Mouse (Mus musculus) heart, embryonic 13.5 days (tissue): ENCODE measurements around the gene Tacr2. TPM values are rescaled to one million over a fixed set of nuclear protein-coding genes. Genes with fewer than 3 reads are reported as not detected.

Experiments used
- ATAC-seq: fragments of 200-750 bp; cut with Nextera tagmentation; 2 replicates; pipeline ENCODE4 v1.8.0; 2017; ENCODE audit warnings: moderate TSS enrichment; ENCODE audit not compliant: insufficient number of reproducible peaks, low FRiP score, low TSS enrichment; ENCODE audit errors: extremely low read depth
- H3K27ac ChIP-seq: fragments of 300-500 bp; sonication (generic); replicated peaks from 2 replicates; pipeline ENCODE4 v1.5.1; 2015; ENCODE audit warnings: moderate library complexity, mild to moderate bottlenecking, inconsistent platforms
- H3K27me3 ChIP-seq: fragments of 300-500 bp; sonication (generic); replicated peaks from 2 replicates; pipeline ENCODE4 v1.6.1; 2015; ENCODE audit warnings: mild to moderate bottlenecking, inconsistent platforms
- H3K36me3 ChIP-seq: fragments of 300-500 bp; sonication (generic); 2 replicates; pipeline ENCODE4 v1.6.1; 2015; ENCODE audit warnings: mild to moderate bottlenecking, inconsistent platforms
- H3K4me1 ChIP-seq: fragments of 300-500 bp; sonication (generic); 2 replicates; pipeline ENCODE4 v1.6.1; 2015; ENCODE audit warnings: inconsistent platforms
- H3K4me2 ChIP-seq: fragments of 300-500 bp; sonication (generic); 2 replicates; pipeline ENCODE4 v1.6.1; 2015; ENCODE audit warnings: inconsistent platforms, mild to moderate bottlenecking, moderate library complexity
- H3K4me3 ChIP-seq: fragments of 300-500 bp; sonication (generic); 2 replicates; pipeline ENCODE4 v1.5.1; 2015; ENCODE audit warnings: moderate library complexity, mild to moderate bottlenecking, inconsistent platforms
- H3K9ac ChIP-seq: fragments of 300-500 bp; sonication (generic); 2 replicates; pipeline ENCODE4 v1.6.1; 2015; ENCODE audit warnings: inconsistent platforms, mild to moderate bottlenecking, moderate library complexity
- H3K9me3 ChIP-seq: fragments of 300-500 bp; sonication (generic); 2 replicates; pipeline ENCODE4 v1.6.1; 2016; ENCODE audit warnings: inconsistent platforms
- WGBS: fragments of 180-500 bp; shearing (Covaris S2); methylation state at CpG from one replicate; pipeline ENCODE4 v1.1.7; 2015; ENCODE audit warnings: mixed read lengths; 5-methylcytosine and 5-hydroxymethylcytosine counted together
- polyA plus RNA-seq: library from polyadenylated mRNA; unstranded; fragments of >200 nt; fragmentation: Nextera tagmentation; extraction: Ambion mirVana; gene quantifications from 2 replicates; pipeline ENCODE4 v1.2.1, GENCODE M21; 2015

The Tacr2 gene
- polyA plus RNA-seq, 1 experiment from 2014 or later: not detected

DNA sequence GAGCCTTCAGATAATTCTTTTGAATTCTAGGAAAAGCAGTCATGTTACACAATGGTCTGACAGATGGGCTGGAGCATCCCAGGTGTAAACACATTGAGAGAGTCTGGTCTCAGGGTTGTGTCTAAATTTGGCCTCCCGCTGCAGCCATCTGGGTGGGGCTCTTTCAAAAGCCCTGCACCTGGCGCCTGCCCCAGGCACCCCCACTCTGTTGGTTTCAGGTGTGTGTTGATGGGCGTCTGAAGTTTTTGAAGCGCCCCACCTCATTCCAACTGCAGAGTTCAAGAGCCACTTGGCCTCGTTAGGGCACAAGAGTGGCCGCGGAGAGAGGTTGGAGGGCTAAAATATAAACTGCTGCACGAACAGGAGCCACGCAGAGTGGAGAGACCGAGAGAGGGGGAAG, 9.9 kb upstream of the Tacr2 start:
- no peak for ATAC-seq

DNA sequence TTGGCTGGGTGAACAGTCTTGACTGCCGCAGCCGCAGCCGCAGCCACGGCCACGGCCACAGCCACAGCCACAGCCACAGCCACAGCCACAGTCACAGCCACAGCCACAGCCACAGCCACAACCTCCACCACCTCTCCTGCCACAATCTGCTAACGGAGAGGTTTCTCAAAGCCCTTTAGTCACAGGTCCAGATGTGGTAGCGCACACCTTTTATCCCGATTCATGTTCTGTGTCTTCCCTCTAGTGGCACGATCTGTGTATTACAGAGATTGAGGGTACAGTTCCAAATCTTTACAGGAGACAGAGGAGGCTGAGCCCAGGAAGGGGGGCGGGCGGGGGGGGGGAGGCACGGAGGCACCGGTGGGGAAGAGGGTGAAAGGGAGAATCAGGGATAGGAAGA, 9.3 kb upstream of the Tacr2 start:
- Histone ChIP-seq H3K4me2 (no peak overlapping the region), H3K27ac (no peak overlapping the region), H3K4me1 (peaks cover 5% of the 10 kb centered on the region), H3K9me3 (peaks cover 6% of the 10 kb centered on the region; the same call in 1 of the 2 replicates), H3K27me3 (peaks cover 13% of the 10 kb centered on the region), H3K4me3 (no peak overlapping the region), H3K36me3 (no peaks in the 10 kb centered on the region), H3K9ac (no peak overlapping the region)
- WGBS: 47% methylated on average over 13 of the region's 13 CpGs
- no peak for ATAC-seq

More for the DNA sequence above, 9.9 kb upstream of the Tacr2 start:
- 61% methylated on average over 10 of the region's 10 CpGs for WGBS
- H3K27me3 ChIP-seq: peaks cover 13% of the 10 kb centered on the region
- H3K9ac ChIP-seq: no peak overlapping the region
- no peak overlapping the region for H3K4me3 ChIP-seq
- no peak overlapping the region for H3K27ac ChIP-seq
- H3K4me2 ChIP-seq: no peak overlapping the region
- H3K36me3 ChIP-seq: no peaks in the 10 kb centered on the region
- H3K4me1 ChIP-seq: no peaks in the 10 kb centered on the region
- H3K9me3 ChIP-seq: peaks cover 6% of the 10 kb centered on the region; the same call in 1 of the 2 replicates

GRCm38 (mm10) chr10:62244067-62244466, 8.2 kb upstream of the Tacr2 start:
- no peak for ATAC-seq
- Histone ChIP-seq H3K27ac (no peak overlapping the region), H3K4me1 (peaks cover 10% of the 10 kb centered on the region), H3K27me3 (peaks cover 13% of the 10 kb centered on the region), H3K4me2 (no peak overlapping the region), H3K9me3 (peaks cover 6% of the 10 kb centered on the region; the same call in 1 of the 2 replicates), H3K4me3 (no peak overlapping the region), H3K9ac (no peak overlapping the region), H3K36me3 (no peaks in the 10 kb centered on the region)
- WGBS: 82% methylated on average over 9 of the region's 9 CpGs

- Histone ChIP-seq H3K9ac (no peak overlapping the region), H3K27ac (no peak overlapping the region), H3K4me2 (no peak overlapping the region), H3K4me3 (no peak overlapping the region), H3K27me3 (peaks cover 7% of the 10 kb centered on the region; the same call in 1 of the 2 replicates), H3K9me3 (peaks cover 6% of the 10 kb centered on the region; the same call in 1 of the 2 replicates), H3K36me3 (no peaks in the 10 kb centered on the region), H3K4me1 (peaks cover 10% of the 10 kb centered on the region)
- 71% methylated on average over 3 of the region's 3 CpGs for WGBS
- ATAC-seq: no peak
Observed at GRCm38 (mm10) chr10:62247156-62247555, 5.1 kb upstream of the Tacr2 start.

DNA sequence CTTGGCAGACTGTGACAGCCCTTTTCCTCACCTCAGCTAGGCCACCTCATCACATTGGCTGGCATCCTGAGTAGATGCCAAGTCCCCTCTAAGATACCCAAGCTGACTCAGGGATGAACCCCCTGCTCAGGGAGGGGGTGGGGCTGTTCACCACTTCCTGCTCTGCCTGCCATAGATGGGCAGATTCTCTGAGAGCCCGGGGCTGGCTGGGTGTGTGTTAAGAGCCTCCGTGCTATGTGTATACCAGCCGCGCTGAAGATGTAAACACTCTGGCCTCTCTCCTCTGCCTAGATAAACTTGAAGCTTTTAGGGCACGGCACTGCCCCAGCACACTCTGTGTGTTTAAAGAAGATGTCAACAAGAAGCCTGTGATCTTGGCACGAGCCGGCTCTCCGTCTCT, 4.4 kb upstream of the Tacr2 start:
- Histone ChIP-seq H3K27me3 (peaks cover 4% of the 10 kb centered on the region; the same call in 1 of the 2 replicates), H3K4me1 (peaks cover 10% of the 10 kb centered on the region), H3K36me3 (no peaks in the 10 kb centered on the region), H3K4me3 (no peak overlapping the region), H3K4me2 (peak overlapping the region; percentile 29; the same call in 1 of the 2 replicates), H3K9me3 (peaks cover 6% of the 10 kb centered on the region; the same call in 1 of the 2 replicates), H3K27ac (no peak overlapping the region), H3K9ac (peak overlapping the region; percentile 20; the same call in 1 of the 2 replicates)
- ATAC-seq: no peak
- 19% methylated on average over 8 of the region's 8 CpGs for WGBS

GRCm38 (mm10) chr10:62252496-62253235, 428 bp downstream of the Tacr2 start:
- Histone ChIP-seq H3K4me3 (no peak overlapping the region), H3K4me1 (peaks cover 7% of the 10 kb centered on the region), H3K9me3 (no peaks in the 10 kb centered on the region), H3K36me3 (no peaks in the 10 kb centered on the region), H3K9ac (no peak overlapping the region), H3K4me2 (no peak overlapping the region), H3K27me3 (peaks cover 9% of the 10 kb centered on the region; the same call in 1 of the 2 replicates), H3K27ac (no peak overlapping the region)
- ATAC-seq: no peak
- WGBS: 79% methylated on average over 27 of the region's 27 CpGs

GRCm38 (mm10) chr10:62258298-62258697, 6.1 kb downstream of the Tacr2 start:
- 89% methylated on average over 5 of the region's 5 CpGs for WGBS
- H3K4me3 ChIP-seq: no peak overlapping the region
- H3K9me3 ChIP-seq: no peaks in the 10 kb centered on the region
- H3K4me1 ChIP-seq: peaks cover 4% of the 10 kb centered on the region; the same call in 1 of the 2 replicates
- H3K27me3 ChIP-seq: 0 out of 2 replicates have a peak, but pooled peaks cover 9% of the 10 kb centered on the region
- H3K27ac ChIP-seq: no peak overlapping the region
- H3K9ac ChIP-seq: no peak overlapping the region
- no peak overlapping the region for H3K4me2 ChIP-seq
- no peak for ATAC-seq
- H3K36me3 ChIP-seq: no peaks in the 10 kb centered on the region

DNA sequence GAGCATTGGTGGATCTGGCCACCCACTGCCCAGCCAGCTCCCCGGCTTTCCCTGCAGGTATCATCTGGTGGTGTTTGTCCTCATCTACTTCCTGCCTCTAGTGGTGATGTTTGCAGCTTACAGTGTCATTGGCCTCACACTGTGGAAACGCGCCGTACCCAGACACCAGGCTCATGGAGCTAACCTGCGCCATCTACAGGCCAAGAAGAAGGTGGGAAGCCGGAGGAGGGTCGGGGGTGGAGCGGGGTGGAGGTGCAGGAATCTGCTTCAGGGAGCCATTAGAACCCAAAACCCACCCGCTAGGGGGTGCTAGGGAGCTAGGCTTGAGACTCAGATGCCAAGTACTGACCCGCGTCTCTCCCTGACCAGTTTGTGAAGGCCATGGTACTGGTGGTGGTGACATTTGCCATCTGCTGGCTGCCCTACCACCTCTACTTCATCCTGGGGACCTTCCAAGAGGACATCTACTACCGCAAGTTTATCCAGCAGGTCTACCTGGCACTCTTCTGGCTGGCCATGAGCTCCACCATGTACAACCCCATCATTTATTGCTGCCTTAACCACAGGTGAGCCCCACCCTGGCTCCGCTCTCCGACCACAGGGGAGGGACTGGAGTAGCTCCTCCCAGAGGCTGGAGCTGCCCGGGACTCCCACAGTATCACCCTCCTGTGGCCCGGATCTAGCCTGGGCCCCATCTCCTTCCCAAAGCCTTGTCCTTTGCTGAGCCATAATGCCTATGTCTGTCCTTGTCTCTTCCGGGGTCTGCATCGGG, 9.1 kb downstream of the Tacr2 start:
- Histone ChIP-seq H3K4me2 (peak overlapping the region; percentile 4; the same call in 1 of the 2 replicates), H3K4me1 (peaks cover 17% of the 10 kb centered on the region), H3K9me3 (no peaks in the 10 kb centered on the region), H3K9ac (no peak overlapping the region), H3K4me3 (no peak overlapping the region), H3K27me3 (no peaks in the 10 kb centered on the region), H3K27ac (no peak overlapping the region), H3K36me3 (no peaks in the 10 kb centered on the region)
- WGBS: 13% methylated on average over 18 of the region's 18 CpGs
- ATAC-seq: peak; percentile 49; the same call in 1 of the 2 replicates

GRCm38 (mm10) chr10:62264299-62264698, 12.1 kb downstream of the Tacr2 start:
- Histone ChIP-seq H3K27me3 (no peaks in the 10 kb centered on the region), H3K9me3 (no peaks in the 10 kb centered on the region), H3K27ac (no peak overlapping the region), H3K4me3 (no peak overlapping the region), H3K9ac (no peak overlapping the region), H3K36me3 (peaks cover 19% of the 10 kb centered on the region), H3K4me1 (peaks cover 25% of the 10 kb centered on the region), H3K4me2 (no peak overlapping the region)
- no peak for ATAC-seq
- WGBS: 40% methylated on average over 2 of the region's 2 CpGs

- Histone ChIP-seq H3K4me2 (no peak overlapping the region), H3K4me3 (no peak overlapping the region), H3K9ac (no peak overlapping the region), H3K27me3 (no peaks in the 10 kb centered on the region), H3K27ac (no peak overlapping the region), H3K36me3 (peaks cover 69% of the 10 kb centered on the region), H3K9me3 (no peaks in the 10 kb centered on the region), H3K4me1 (peaks cover 23% of the 10 kb centered on the region)
- ATAC-seq: no peak
- 46% methylated on average over 16 of the region's 16 CpGs for WGBS
Observed at GRCm38 (mm10) chr10:62269278-62269677, 17.0 kb downstream of the Tacr2 start.

DNA sequence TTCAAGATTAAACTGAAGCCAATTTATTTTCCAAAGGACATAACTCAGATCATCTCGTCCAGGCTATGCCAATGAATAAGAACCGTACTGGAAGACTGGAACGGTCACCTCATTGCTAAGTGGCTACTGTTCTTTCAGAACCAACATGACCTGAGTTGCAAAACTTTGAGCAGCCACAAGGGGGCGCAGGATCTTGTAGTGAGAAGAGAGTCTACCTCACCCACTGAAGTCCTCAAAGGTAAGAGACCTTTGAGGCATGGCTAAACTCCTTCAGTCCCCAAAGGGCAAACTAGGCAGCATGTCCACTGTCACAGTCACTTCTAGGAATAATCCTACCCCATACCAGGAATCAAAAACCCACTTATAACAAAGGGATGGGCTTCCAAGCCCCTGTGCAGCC, 23.0 kb downstream of the Tacr2 start:
- no peak overlapping the region for H3K4me3 ChIP-seq
- H3K27ac ChIP-seq: no peak overlapping the region
- H3K4me2 ChIP-seq: no peak overlapping the region
- peaks cover 94% of the 10 kb centered on the region for H3K36me3 ChIP-seq
- no peaks in the 10 kb centered on the region for H3K4me1 ChIP-seq
- 30% methylated on average over 4 of the region's 4 CpGs for WGBS
- H3K9ac ChIP-seq: no peak overlapping the region
- no peak for ATAC-seq
- no peaks in the 10 kb centered on the region for H3K27me3 ChIP-seq
- no peaks in the 10 kb centered on the region for H3K9me3 ChIP-seq
